Mouse (Mus musculus) limb, embryonic 15.5 days (tissue): ENCODE measurements around the gene Lgals7. TPM values are rescaled to one million over a fixed set of nuclear protein-coding genes. Genes with fewer than 3 reads are reported as not detected.
"Not testable (repeated sequence)": the region's sequence is repeated elsewhere in the genome, so short reads cannot be mapped to it uniquely, and the experiment has no call there.

Experiments
- ATAC-seq: fragments of 200-750 bp; cut with Nextera tagmentation; 2 replicates; pipeline ENCODE4 v1.8.0; 2017; ENCODE audit warnings: low read depth, moderate TSS enrichment; ENCODE audit not compliant: insufficient number of reproducible peaks, low FRiP score, low TSS enrichment
- H3K27ac ChIP-seq: fragments of 300-500 bp; sonication (generic); 2 replicates; pipeline ENCODE4 v1.5.1; 2015; ENCODE audit warnings: moderate library complexity, mild to moderate bottlenecking, inconsistent platforms
- H3K27me3 ChIP-seq: fragments of 300-500 bp; sonication (generic); 2 replicates; pipeline ENCODE4 v1.6.1; 2015; ENCODE audit warnings: inconsistent platforms
- H3K36me3 ChIP-seq: fragments of 300-500 bp; sonication (generic); 2 replicates; pipeline ENCODE4 v1.6.1; 2015; ENCODE audit warnings: inconsistent platforms
- H3K4me1 ChIP-seq: fragments of 300-500 bp; sonication (generic); 2 replicates; pipeline ENCODE4 v1.6.1; 2015; ENCODE audit warnings: inconsistent platforms
- H3K4me2 ChIP-seq: fragments of 300-500 bp; sonication (generic); 2 replicates; pipeline ENCODE4 v1.6.1; 2015; ENCODE audit warnings: mild to moderate bottlenecking, inconsistent platforms
- H3K4me3 ChIP-seq: fragments of 300-500 bp; sonication (generic); 2 replicates; pipeline ENCODE4 v1.5.1; 2015; ENCODE audit warnings: mild to moderate bottlenecking, inconsistent platforms
- H3K9ac ChIP-seq: fragments of 300-500 bp; sonication (generic); 2 replicates; pipeline ENCODE4 v1.6.1; 2015; ENCODE audit warnings: inconsistent platforms
- H3K9me3 ChIP-seq: fragments of 300-500 bp; sonication (generic); 2 replicates; pipeline ENCODE4 v1.6.1; 2016; ENCODE audit warnings: inconsistent platforms
- WGBS: fragments of 180-500 bp; shearing (Covaris S2); methylation state at CpG from one replicate; pipeline ENCODE4 v1.1.7; 2015; 5-methylcytosine and 5-hydroxymethylcytosine counted together
- polyA plus RNA-seq: library from polyadenylated mRNA; unstranded; fragments of >200 nt; fragmentation: Nextera tagmentation; extraction: Ambion mirVana; gene quantifications from 2 replicates; pipeline ENCODE4 v1.2.1, GENCODE M21; 2015

Gene Lgals7
- polyA plus RNA-seq, 1 experiment from 2014 or later: 257 TPM

GRCm38 (mm10) chr7:28883039-28883438 lies 19.4 kb downstream of the Lgals7 start:
- 76% methylated on average over 11 of the region's 11 CpGs for WGBS

GRCm38 (mm10) chr7:28883704-28884103 lies 20.1 kb downstream of the Lgals7 start:
- not testable (repeated sequence) for H3K27me3 ChIP-seq, H3K9ac ChIP-seq, ATAC-seq, H3K4me3 ChIP-seq, H3K27ac ChIP-seq, H3K36me3 ChIP-seq, H3K4me2 ChIP-seq, H3K9me3 ChIP-seq
- WGBS: 88% methylated on average over 4 of the region's 4 CpGs
- peaks cover 11% of the 10 kb centered on the region for H3K4me1 ChIP-seq

More at GRCm38 (mm10) chr7:28883039-28883438, 19.4 kb downstream of the Lgals7 start:
- no peak overlapping the region for H3K4me2 ChIP-seq
- H3K27ac ChIP-seq: no peak overlapping the region
- no peaks in the 10 kb centered on the region for H3K9me3 ChIP-seq
- no peaks in the 10 kb centered on the region for H3K36me3 ChIP-seq
- peaks cover 6% of the 10 kb centered on the region; the same call in 1 of the 2 replicates for H3K4me1 ChIP-seq
- ATAC-seq: no peak
- H3K4me3 ChIP-seq: no peak overlapping the region
- H3K9ac ChIP-seq: no peak overlapping the region
- H3K27me3 ChIP-seq: peaks cover 7% of the 10 kb centered on the region

GRCm38 (mm10) chr7:28886486-28886885 lies 22.8 kb downstream of the Lgals7 start:
- H3K27me3 ChIP-seq: peaks cover 17% of the 10 kb centered on the region

GRCm38 (mm10) chr7:28888701-28889161 lies 25.1 kb downstream of the Lgals7 start:
- peak overlapping the region; percentile 42 for H3K4me3 ChIP-seq
- H3K4me1 ChIP-seq: peaks cover 21% of the 10 kb centered on the region
- no peaks in the 10 kb centered on the region for H3K9me3 ChIP-seq
- ATAC-seq: no peak
- peaks cover 27% of the 10 kb centered on the region for H3K36me3 ChIP-seq
- H3K27ac ChIP-seq: no peak overlapping the region
- H3K9ac ChIP-seq: peak overlapping the region; percentile 21; the same call in 1 of the 2 replicates
- 3% methylated on average over 26 of the region's 27 CpGs for WGBS
- peak overlapping the region; percentile 81 for H3K4me2 ChIP-seq
- peaks cover 17% of the 10 kb centered on the region for H3K27me3 ChIP-seq

More at GRCm38 (mm10) chr7:28886486-28886885, 22.8 kb downstream of the Lgals7 start:
- Histone ChIP-seq H3K9me3 (no peaks in the 10 kb centered on the region), H3K36me3 (peaks cover 6% of the 10 kb centered on the region), H3K4me2 (no peak overlapping the region), H3K27ac (no peak overlapping the region), H3K4me3 (no peak overlapping the region), H3K4me1 (peaks cover 24% of the 10 kb centered on the region), H3K9ac (no peak overlapping the region)
- 17% methylated on average over 14 of the region's 14 CpGs for WGBS
- ATAC-seq: no peak

GRCm38 (mm10) chr7:28892601-28893000 lies 28.9 kb downstream of the Lgals7 start:
- no peak for ATAC-seq

GRCm38 (mm10) chr7:28893643-28894265 lies 30.1 kb downstream of the Lgals7 start:
- Histone ChIP-seq H3K4me2 (no peak overlapping the region), H3K4me1 (peaks cover 16% of the 10 kb centered on the region), H3K36me3 (peaks cover 77% of the 10 kb centered on the region), H3K4me3 (no peak overlapping the region), H3K27ac (peak overlapping the region; percentile 47), H3K9ac (0 out of 2 replicates have a peak overlapping the region, but pooled peaks have one; percentile 14), H3K27me3 (peaks cover 8% of the 10 kb centered on the region; the same call in 1 of the 2 replicates), H3K9me3 (no peaks in the 10 kb centered on the region)
- 56% methylated on average over 7 of the region's 7 CpGs for WGBS
- ATAC-seq: peak; percentile 25; the same call in 1 of the 2 replicates

More at GRCm38 (mm10) chr7:28892601-28893000, 28.9 kb downstream of the Lgals7 start:
- peaks cover 14% of the 10 kb centered on the region for H3K27me3 ChIP-seq
- no peak overlapping the region for H3K9ac ChIP-seq
- H3K4me3 ChIP-seq: no peak overlapping the region
- peaks cover 24% of the 10 kb centered on the region for H3K4me1 ChIP-seq
- H3K4me2 ChIP-seq: no peak overlapping the region
- no peaks in the 10 kb centered on the region for H3K9me3 ChIP-seq
- WGBS: 94% methylated on average over 17 of the region's 17 CpGs
- H3K27ac ChIP-seq: no peak overlapping the region
- H3K36me3 ChIP-seq: peaks cover 65% of the 10 kb centered on the region

- H3K4me1 ChIP-seq: peaks cover 4% of the 10 kb centered on the region
- H3K4me2 ChIP-seq: no peak overlapping the region
- H3K27me3 ChIP-seq: peaks cover 5% of the 10 kb centered on the region; the same call in 1 of the 2 replicates
- H3K36me3 ChIP-seq: peaks cover 89% of the 10 kb centered on the region
- ATAC-seq: no peak
- H3K9ac ChIP-seq: no peak overlapping the region
- no peak overlapping the region for H3K4me3 ChIP-seq
- no peak overlapping the region for H3K27ac ChIP-seq
- WGBS: 61% methylated on average over 5 of the region's 5 CpGs
- H3K9me3 ChIP-seq: no peaks in the 10 kb centered on the region
Measured at GRCm38 (mm10) chr7:28894942-28895341, 31.3 kb downstream of the Lgals7 start.

- Histone ChIP-seq H3K9me3 (no peaks in the 10 kb centered on the region), H3K27me3 (no peaks in the 10 kb centered on the region), H3K36me3 (peaks cover 98% of the 10 kb centered on the region), H3K4me2 (no peak overlapping the region), H3K9ac (no peak overlapping the region), H3K27ac (no peak overlapping the region), H3K4me1 (peaks cover 23% of the 10 kb centered on the region), H3K4me3 (no peak overlapping the region)
- WGBS: 98% methylated on average over 6 of the region's 6 CpGs
- no peak for ATAC-seq
Measured at GRCm38 (mm10) chr7:28897661-28898060, 34.0 kb downstream of the Lgals7 start.

- no peak overlapping the region for H3K9ac ChIP-seq
- no peak for ATAC-seq
- H3K27ac ChIP-seq: peak overlapping the region; percentile 12; the same call in 1 of the 2 replicates
- peaks cover 100% of the 10 kb centered on the region for H3K36me3 ChIP-seq
- no peaks in the 10 kb centered on the region for H3K27me3 ChIP-seq
- WGBS: 66% methylated on average over 4 of the region's 4 CpGs
- H3K9me3 ChIP-seq: no peaks in the 10 kb centered on the region
- no peak overlapping the region for H3K4me2 ChIP-seq
- no peak overlapping the region for H3K4me3 ChIP-seq
- H3K4me1 ChIP-seq: peaks cover 36% of the 10 kb centered on the region
Measured at GRCm38 (mm10) chr7:28899972-28900371, 36.3 kb downstream of the Lgals7 start.

GRCm38 (mm10) chr7:28901311-28902125 lies 37.9 kb downstream of the Lgals7 start:
- Histone ChIP-seq H3K36me3 (peaks cover 100% of the 10 kb centered on the region), H3K27me3 (no peaks in the 10 kb centered on the region), H3K9ac (no peak overlapping the region), H3K4me2 (no peak overlapping the region), H3K27ac (peak overlapping the region; percentile 87), H3K9me3 (no peaks in the 10 kb centered on the region), H3K4me1 (peaks cover 36% of the 10 kb centered on the region), H3K4me3 (no peak overlapping the region)
- WGBS: 71% methylated on average over 13 of the region's 13 CpGs
- peak; percentile 79 for ATAC-seq

- Histone ChIP-seq H3K4me1 (peaks cover 39% of the 10 kb centered on the region), H3K4me2 (no peak overlapping the region), H3K4me3 (no peak overlapping the region), H3K27me3 (no peaks in the 10 kb centered on the region), H3K9me3 (no peaks in the 10 kb centered on the region), H3K36me3 (peaks cover 100% of the 10 kb centered on the region), H3K27ac (peak overlapping the region; percentile 87), H3K9ac (no peak overlapping the region)
- ATAC-seq: no peak
- 77% methylated on average over 6 of the region's 6 CpGs for WGBS
Measured at GRCm38 (mm10) chr7:28902180-28902579, 38.5 kb downstream of the Lgals7 start.

- Histone ChIP-seq H3K27me3 (no peaks in the 10 kb centered on the region), H3K27ac (peak overlapping the region; percentile 87), H3K36me3 (peaks cover 100% of the 10 kb centered on the region), H3K9ac (no peak overlapping the region), H3K4me3 (no peak overlapping the region), H3K9me3 (no peaks in the 10 kb centered on the region), H3K4me2 (no peak overlapping the region), H3K4me1 (peaks cover 39% of the 10 kb centered on the region)
- peak; percentile 27; the same call in 1 of the 2 replicates for ATAC-seq
- WGBS: 63% methylated on average over 3 of the region's 3 CpGs
Measured at GRCm38 (mm10) chr7:28902809-28903208, 39.2 kb downstream of the Lgals7 start.
